Mouse (Mus musculus): ENCODE measurements around the gene Lpar6.

DNA sequence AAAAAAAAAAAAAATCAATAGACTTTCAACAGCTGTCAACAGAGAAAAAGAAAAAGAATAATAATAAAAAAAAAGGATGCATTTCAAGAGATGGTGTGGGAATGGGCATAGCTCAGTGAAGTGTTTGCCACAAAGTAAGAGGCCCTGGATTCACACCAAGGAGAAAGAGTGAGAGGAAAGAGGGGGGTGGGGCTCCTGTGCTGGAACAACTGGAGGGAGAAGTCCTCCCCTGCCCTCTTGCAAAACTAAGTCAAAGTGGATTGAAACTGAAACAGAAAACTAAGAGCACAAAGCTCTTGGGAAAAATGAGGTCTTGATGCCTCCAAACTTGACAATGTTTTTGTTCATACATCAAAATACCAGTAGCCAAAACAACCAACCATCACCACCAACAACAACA lies 28.4 kb upstream of the Lpar6 start:
- TF ChIP-seq POLR2A (IDR thresholded peaks at IDR 0.05; ENCODE audit: borderline replicate concordance, control insufficient read depth, low read depth, low read length) (no peak), CTCF (IDR thresholded peaks at IDR 0.05; ENCODE audit: control insufficient read depth, insufficient read depth, low read length) (no peak)

Measured in bone marrow, adult 2 months (tissue).